Mouse (Mus musculus): ENCODE data around the gene Fkrp.
A peak's percentile ranks its signal among the peaks of the same experiment; 100 is the strongest.

The Fkrp gene

GRCm38 (mm10) chr7:16830449-16830848 lies 13.9 kb upstream of the Fkrp start:
- no peak for DNase-seq (ENCODE audit: low spot score)

GRCm38 (mm10) chr7:16827274-16827673 lies 10.7 kb upstream of the Fkrp start:
- DNase-seq (ENCODE audit: low spot score), result no peak

- no peak for DNase-seq (ENCODE audit: low spot score)
Observed at GRCm38 (mm10) chr7:16826571-16826970, 10.0 kb upstream of the Fkrp start.

- DNase-seq (ENCODE audit: low spot score), result no peak
Observed at GRCm38 (mm10) chr7:16825785-16826184, 9.3 kb upstream of the Fkrp start.

- DNase-seq (ENCODE audit: low spot score), result no peak
Observed at GRCm38 (mm10) chr7:16823734-16824133, 7.2 kb upstream of the Fkrp start.

GRCm38 (mm10) chr7:16821669-16822101 lies 5.2 kb upstream of the Fkrp start:
- DNase-seq (ENCODE audit: low spot score), result no peak

- DNase-seq (ENCODE audit: low spot score), result no peak
Observed at GRCm38 (mm10) chr7:16821091-16821490, 4.6 kb upstream of the Fkrp start.

GRCm38 (mm10) chr7:16820271-16820763 lies 3.8 kb upstream of the Fkrp start:
- DNase-seq (ENCODE audit: low spot score), result no peak

- no peak for DNase-seq (ENCODE audit: low spot score)
Observed at GRCm38 (mm10) chr7:16819794-16820193, 3.3 kb upstream of the Fkrp start.

GRCm38 (mm10) chr7:16817693-16818092 lies 1.2 kb upstream of the Fkrp start:
- no peak for DNase-seq (ENCODE audit: low spot score)

- DNase-seq (ENCODE audit: low spot score), result peak; percentile 63
Observed at GRCm38 (mm10) chr7:16816078-16816474, 456 bp downstream of the Fkrp start.

- DNase-seq (ENCODE audit: low spot score), result no peak
Observed at GRCm38 (mm10) chr7:16815351-16815941, 1.1 kb downstream of the Fkrp start, which contains the start of gene Strn4. Gene Strn4 (plus strand): TSS chr7:16815889.

GRCm38 (mm10) chr7:16812505-16812904 lies 4.0 kb downstream of the Fkrp start:
- DNase-seq (ENCODE audit: low spot score), result no peak

- no peak for DNase-seq (ENCODE audit: low spot score)
Observed at GRCm38 (mm10) chr7:16811649-16812070, 4.9 kb downstream of the Fkrp start.

GRCm38 (mm10) chr7:16810920-16811648 lies 5.4 kb downstream of the Fkrp start:
- DNase-seq (ENCODE audit: low spot score), result no peak

GRCm38 (mm10) chr7:16810399-16810919 lies 6.1 kb downstream of the Fkrp start:
- no peak for DNase-seq (ENCODE audit: low spot score)

- DNase-seq (ENCODE audit: low spot score), result peak; percentile 39
Observed at GRCm38 (mm10) chr7:16809739-16810138, 6.8 kb downstream of the Fkrp start.

- no peak for DNase-seq (ENCODE audit: low spot score)
Observed at GRCm38 (mm10) chr7:16808647-16809046, 7.9 kb downstream of the Fkrp start.

- no peak for DNase-seq (ENCODE audit: low spot score)
Observed at GRCm38 (mm10) chr7:16807936-16808335, 8.6 kb downstream of the Fkrp start.

GRCm38 (mm10) chr7:16804409-16805028 lies 12.0 kb downstream of the Fkrp start:
- DNase-seq (ENCODE audit: low spot score), result no peak

- DNase-seq (ENCODE audit: low spot score), result no peak
Observed at GRCm38 (mm10) chr7:16794886-16795285, 21.6 kb downstream of the Fkrp start.

GRCm38 (mm10) chr7:16793010-16793725 lies 23.4 kb downstream of the Fkrp start:
- no peak for DNase-seq (ENCODE audit: low spot score)

Data from spleen, adult 12 weeks (tissue).